Mouse (Mus musculus) heart, embryonic 16.5 days (tissue): Measurements from ENCODE around the gene Mamdc4. TPM values are rescaled to one million over a fixed set of nuclear protein-coding genes. Genes with fewer than 3 reads are reported as not detected.

Source experiments
- ATAC-seq: fragments of 200-750 bp; cut with Nextera tagmentation; replicated peaks from 2 replicates; pipeline ENCODE4 v1.8.0; 2017; ENCODE audit warnings: moderate number of reproducible peaks; ENCODE audit not compliant: insufficient read depth, low FRiP score; ENCODE audit errors: extremely low read depth
- H3K27ac ChIP-seq: fragments of 300-500 bp; sonication (generic); 2 replicates; pipeline ENCODE4 v1.5.1; 2014; ENCODE audit warnings: mild to moderate bottlenecking, low read length, control low read depth, moderate library complexity
- H3K27me3 ChIP-seq: fragments of 300-500 bp; sonication (generic); 2 replicates; pipeline ENCODE4 v1.6.1; 2014; ENCODE audit warnings: low read length, mixed read lengths; ENCODE audit not compliant: control insufficient read depth, insufficient read depth
- H3K36me3 ChIP-seq: fragments of 300-500 bp; sonication (generic); 2 replicates; pipeline ENCODE4 v1.6.1; 2014; ENCODE audit not compliant: control insufficient read depth, insufficient read depth
- H3K4me1 ChIP-seq: fragments of 300-500 bp; sonication (generic); 2 replicates; pipeline ENCODE4 v1.6.1; 2014; ENCODE audit warnings: low read length, mixed read lengths; ENCODE audit not compliant: control insufficient read depth, insufficient read depth
- H3K4me2 ChIP-seq: fragments of 300-500 bp; sonication (generic); 2 replicates; pipeline ENCODE4 v1.6.1; 2014; ENCODE audit warnings: low read depth, mild to moderate bottlenecking, control low read depth, low read length
- H3K4me3 ChIP-seq: fragments of 300-500 bp; sonication (generic); 2 replicates; pipeline ENCODE4 v1.5.1; 2014; ENCODE audit warnings: mild to moderate bottlenecking, control low read depth, low read length
- H3K9ac ChIP-seq: fragments of 300-500 bp; sonication (generic); 2 replicates; pipeline ENCODE4 v1.6.1; 2014; ENCODE audit warnings: low read length, control low read depth
- H3K9me3 ChIP-seq: fragments of 300-500 bp; sonication (generic); replicated peaks from 2 replicates; pipeline ENCODE4 v1.6.1; 2016; ENCODE audit warnings: low read length; ENCODE audit not compliant: control insufficient read depth
- WGBS: fragments of 180-500 bp; shearing (Covaris S2); extraction: QIAGEN DNeasy Blood & Tissue Kit; methylation state at CpG from one replicate; pipeline ENCODE4 v1.1.7; 2014; 5-methylcytosine and 5-hydroxymethylcytosine counted together
- polyA plus RNA-seq: library from polyadenylated mRNA; unstranded; fragments of >200 nt; fragmentation: Nextera tagmentation; extraction: Ambion mirVana; gene quantifications from 2 replicates; pipeline ENCODE4 v1.2.1, GENCODE M21; 2015

Mamdc4 gene
- polyA plus RNA-seq, 1 experiment from 2014 or later: 2.7 TPM

GRCm38 (mm10) chr2:25571221-25571620 is 3.4 kb downstream of the Mamdc4 start:
- Histone ChIP-seq H3K4me1 (peaks cover 20% of the 10 kb centered on the region), H3K9ac (no peak overlapping the region), H3K9me3 (no peaks in the 10 kb centered on the region), H3K4me2 (no peak overlapping the region), H3K4me3 (no peak overlapping the region), H3K27ac (no peak overlapping the region), H3K36me3 (peaks cover 13% of the 10 kb centered on the region), H3K27me3 (peaks cover 1% of the 10 kb centered on the region)
- ATAC-seq: no peak
- WGBS: 83% methylated on average over 4 of the region's 4 CpGs

- 94% methylated on average over 3 of the region's 3 CpGs for WGBS
- ATAC-seq: no peak
- no peak overlapping the region for H3K27ac ChIP-seq
Measured at GRCm38 (mm10) chr2:25569323-25569722, 5.3 kb downstream of the Mamdc4 start.

GRCm38 (mm10) chr2:25568473-25569019 is 6.1 kb downstream of the Mamdc4 start:
- H3K4me1 ChIP-seq: peaks cover 8% of the 10 kb centered on the region
- no peaks in the 10 kb centered on the region for H3K9me3 ChIP-seq
- WGBS: 82% methylated on average over 6 of the region's 6 CpGs
- H3K9ac ChIP-seq: no peak overlapping the region
- H3K4me2 ChIP-seq: no peak overlapping the region
- no peak overlapping the region for H3K27ac ChIP-seq
- H3K4me3 ChIP-seq: no peak overlapping the region
- H3K27me3 ChIP-seq: no peaks in the 10 kb centered on the region
- H3K36me3 ChIP-seq: peaks cover 23% of the 10 kb centered on the region
- no peak for ATAC-seq

More at GRCm38 (mm10) chr2:25569323-25569722, 5.3 kb downstream of the Mamdc4 start:
- Histone ChIP-seq H3K9me3 (no peaks in the 10 kb centered on the region), H3K4me1 (peaks cover 14% of the 10 kb centered on the region), H3K36me3 (peaks cover 19% of the 10 kb centered on the region), H3K27me3 (no peaks in the 10 kb centered on the region), H3K9ac (no peak overlapping the region), H3K4me3 (no peak overlapping the region), H3K4me2 (no peak overlapping the region)

- 72% methylated on average over 6 of the region's 6 CpGs for WGBS
- H3K4me1 ChIP-seq: no peaks in the 10 kb centered on the region
- no peaks in the 10 kb centered on the region for H3K9me3 ChIP-seq
- H3K4me3 ChIP-seq: no peak overlapping the region
- H3K4me2 ChIP-seq: no peak overlapping the region
- no peaks in the 10 kb centered on the region for H3K27me3 ChIP-seq
- peaks cover 32% of the 10 kb centered on the region for H3K36me3 ChIP-seq
- H3K27ac ChIP-seq: no peak overlapping the region
- H3K9ac ChIP-seq: no peak overlapping the region
- ATAC-seq: no peak
Measured at GRCm38 (mm10) chr2:25566558-25566957, 8.1 kb downstream of the Mamdc4 start.

- 83% methylated on average over 8 of the region's 8 CpGs for WGBS
- H3K4me2 ChIP-seq: no peak overlapping the region
- H3K4me1 ChIP-seq: no peaks in the 10 kb centered on the region
- ATAC-seq: no peak
- H3K27ac ChIP-seq: no peak overlapping the region
- H3K9me3 ChIP-seq: no peaks in the 10 kb centered on the region
- H3K36me3 ChIP-seq: peaks cover 39% of the 10 kb centered on the region
- H3K9ac ChIP-seq: no peak overlapping the region
- H3K27me3 ChIP-seq: no peaks in the 10 kb centered on the region
- no peak overlapping the region for H3K4me3 ChIP-seq
Measured at GRCm38 (mm10) chr2:25565741-25566140, 8.9 kb downstream of the Mamdc4 start.

- Histone ChIP-seq H3K27me3 (no peaks in the 10 kb centered on the region), H3K36me3 (peaks cover 34% of the 10 kb centered on the region), H3K9me3 (no peaks in the 10 kb centered on the region), H3K4me3 (no peak overlapping the region), H3K27ac (no peak overlapping the region), H3K4me1 (peaks cover 14% of the 10 kb centered on the region), H3K4me2 (no peak overlapping the region), H3K9ac (no peak overlapping the region)
- no peak for ATAC-seq
- 75% methylated on average over 9 of the region's 9 CpGs for WGBS
Measured at GRCm38 (mm10) chr2:25561946-25562345, 12.7 kb downstream of the Mamdc4 start.

- 84% methylated on average over 8 of the region's 8 CpGs for WGBS
- Histone ChIP-seq H3K4me1 (peaks cover 18% of the 10 kb centered on the region), H3K9me3 (no peaks in the 10 kb centered on the region), H3K27me3 (no peaks in the 10 kb centered on the region), H3K4me3 (no peak overlapping the region), H3K4me2 (no peak overlapping the region), H3K9ac (no peak overlapping the region), H3K27ac (no peak overlapping the region), H3K36me3 (peaks cover 34% of the 10 kb centered on the region)
- no peak for ATAC-seq
Measured at GRCm38 (mm10) chr2:25560551-25560950, 14.1 kb downstream of the Mamdc4 start.

- Histone ChIP-seq H3K36me3 (peaks cover 27% of the 10 kb centered on the region), H3K4me2 (peak overlapping the region; percentile 76), H3K27ac (no peak overlapping the region), H3K4me1 (peaks cover 18% of the 10 kb centered on the region), H3K27me3 (no peaks in the 10 kb centered on the region), H3K9me3 (no peaks in the 10 kb centered on the region), H3K9ac (peak overlapping the region; percentile 99), H3K4me3 (peak overlapping the region; percentile 98)
- ATAC-seq: no peak
- WGBS: 67% methylated on average over 6 of the region's 6 CpGs
Measured at GRCm38 (mm10) chr2:25558774-25559173, 15.9 kb downstream of the Mamdc4 start.

- under 1% methylated on average over 24 of the region's 24 CpGs for WGBS
- peak overlapping the region; percentile 80 for H3K27ac ChIP-seq
- H3K4me1 ChIP-seq: peaks cover 18% of the 10 kb centered on the region
- ATAC-seq: peak; percentile 45
- H3K9ac ChIP-seq: peak overlapping the region; percentile 99
- no peaks in the 10 kb centered on the region for H3K27me3 ChIP-seq
- peak overlapping the region; percentile 76 for H3K4me2 ChIP-seq
- H3K9me3 ChIP-seq: no peaks in the 10 kb centered on the region
- H3K4me3 ChIP-seq: peak overlapping the region; percentile 98
- peaks cover 22% of the 10 kb centered on the region for H3K36me3 ChIP-seq
Measured at GRCm38 (mm10) chr2:25557964-25558360, 16.7 kb downstream of the Mamdc4 start.
